Mouse (Mus musculus): Measurements from ENCODE around the gene Rhox8. TPM values are rescaled to one million over a fixed set of nuclear protein-coding genes. Genes with fewer than 3 reads are reported as not detected.

Gene Rhox8
- polyA plus RNA-seq (2017; shearing (Covaris generic)), result not detected

GRCm38 (mm10) chrX:37878844-37879243 is at the start of gene Rhox8:
Rhox8 (minus strand) TSS chrX:37878944.

GRCm38 (mm10) chrX:37901670-37902069 is 22.9 kb upstream of the Rhox8 start, which contains the start of gene Rhox9:
Rhox9 (minus strand) TSS chrX:37901770.

GRCm38 (mm10) chrX:37897132-37897531 is 18.4 kb upstream of the Rhox8 start, which contains the start of gene Rhox7b:
Rhox7b (minus strand) TSS chrX:37897232.

GRCm38 (mm10) chrX:37831386-37831785 is 47.4 kb downstream of the Rhox8 start, which contains the start of gene Rhox7a:
Rhox7a (plus strand) TSS chrX:37831686.

GRCm38 (mm10) chrX:37826610-37827009 is 52.1 kb downstream of the Rhox8 start, which contains the start of gene Rhox6:
Rhox6 (plus strand) TSS chrX:37826910.

Other genes starting within 250 kb of the Rhox8 start
- not detected for gene Rhox2g, start 235.5 kb downstream of the Rhox8 start, polyA plus RNA-seq (2017; shearing (Covaris generic))
- not detected for gene Rhox4g, start 227.6 kb downstream of the Rhox8 start, polyA plus RNA-seq (2017; shearing (Covaris generic))
- not detected for gene Rhox3h, start 210.2 kb downstream of the Rhox8 start, polyA plus RNA-seq (2017; shearing (Covaris generic))
- not detected for gene Rhox2h, start 205.7 kb downstream of the Rhox8 start, polyA plus RNA-seq (2017; shearing (Covaris generic))
- not detected for gene Rhox5, start 74.1 kb downstream of the Rhox8 start, polyA plus RNA-seq (2017; shearing (Covaris generic))
- not detected for gene Rhox6, start 52.0 kb downstream of the Rhox8 start, polyA plus RNA-seq (2017; shearing (Covaris generic))
- not detected for gene Rhox7a, start 47.3 kb downstream of the Rhox8 start, polyA plus RNA-seq (2017; shearing (Covaris generic))
- not detected for gene Rhox7b, start 18.3 kb upstream of the Rhox8 start, polyA plus RNA-seq (2017; shearing (Covaris generic))
- gene Rhox9, start 22.8 kb upstream of the Rhox8 start, polyA plus RNA-seq (2017; shearing (Covaris generic)), result not detected
- gene Btg1-ps1, start 139.9 kb upstream of the Rhox8 start, polyA plus RNA-seq (2017; shearing (Covaris generic)), result not detected
- not detected for gene Btg1-ps2, start 164.2 kb upstream of the Rhox8 start, polyA plus RNA-seq (2017; shearing (Covaris generic))
- gene Rhox10, start 187.5 kb upstream of the Rhox8 start, polyA plus RNA-seq (2017; shearing (Covaris generic)), result not detected
- gene Rhox11, start 206.2 kb upstream of the Rhox8 start, polyA plus RNA-seq (2017; shearing (Covaris generic)), result not detected
- gene Rhox12, start 232.0 kb upstream of the Rhox8 start, polyA plus RNA-seq (2017; shearing (Covaris generic)), result not detected
- gene Rhox13, start 242.3 kb upstream of the Rhox8 start, polyA plus RNA-seq (2017; shearing (Covaris generic)), result not detected

All from effector memory CD4-positive, alpha-beta T cell, adult 7 months (primary cell).